Mouse (Mus musculus) frontal cortex, adult (tissue): ENCODE data around the gene Troap.

Experiments used
- ATAC-seq: cut with Nextera tagmentation; 2 replicates; pipeline ENCODE4 v1.9.2; 2017; ENCODE audit warnings: mild to moderate bottlenecking, moderate library complexity, mixed read lengths; ENCODE audit not compliant: low TSS enrichment

Gene Troap

DNA sequence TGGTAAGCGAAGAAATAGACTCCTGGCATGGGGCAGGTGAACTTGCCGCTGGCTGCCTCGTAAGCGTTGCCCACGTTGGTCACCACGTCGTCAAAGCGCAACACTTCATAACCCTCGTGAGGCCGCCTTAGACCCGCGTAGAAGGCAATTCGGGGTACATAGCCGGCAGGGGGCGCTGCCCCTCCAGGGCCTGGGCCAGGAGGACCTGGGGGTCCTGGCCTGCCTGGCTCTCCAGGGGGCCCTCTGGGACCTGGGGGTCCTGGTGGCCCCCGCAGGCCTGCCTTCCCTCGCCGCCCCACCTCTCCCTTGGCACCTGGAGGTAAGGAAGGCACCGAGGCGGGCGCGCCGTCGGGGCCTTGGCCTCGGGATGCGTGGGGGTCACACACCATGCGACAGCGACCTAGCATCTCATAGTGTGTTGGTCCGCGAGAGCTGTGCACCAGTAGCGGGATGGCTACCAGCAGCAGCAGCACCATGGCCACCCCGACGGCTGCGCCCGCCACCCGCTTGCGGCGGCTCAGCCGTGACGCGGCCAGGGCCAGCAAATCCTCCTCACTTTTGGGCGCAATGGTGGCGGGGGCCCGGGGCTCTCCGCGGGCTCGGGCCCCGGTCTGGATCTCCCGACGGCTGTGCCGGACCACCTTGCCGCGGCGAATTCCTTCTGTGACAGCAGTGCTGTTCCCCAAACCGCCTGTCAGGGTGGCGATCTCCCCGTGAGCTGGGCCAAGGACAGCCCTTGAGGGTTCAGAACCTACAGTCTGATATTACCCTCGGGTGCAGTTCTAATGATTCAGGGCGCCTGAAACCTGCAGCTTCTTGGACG, 13.1 kb downstream of the Troap start, which contains the start of gene C1ql4:
Gene C1ql4, minus strand, starts transcription at position 565 of the 823 bp plus-strand sequence.
- ATAC-seq, result no peak

- ATAC-seq, result peak; percentile 70
These were observed 13.9 kb downstream of the Troap start for GRCm38 (mm10) chr15:99088292-99088691.

- ATAC-seq, result no peak
These were observed 14.7 kb downstream of the Troap start for GRCm38 (mm10) chr15:99089069-99089468.

DNA sequence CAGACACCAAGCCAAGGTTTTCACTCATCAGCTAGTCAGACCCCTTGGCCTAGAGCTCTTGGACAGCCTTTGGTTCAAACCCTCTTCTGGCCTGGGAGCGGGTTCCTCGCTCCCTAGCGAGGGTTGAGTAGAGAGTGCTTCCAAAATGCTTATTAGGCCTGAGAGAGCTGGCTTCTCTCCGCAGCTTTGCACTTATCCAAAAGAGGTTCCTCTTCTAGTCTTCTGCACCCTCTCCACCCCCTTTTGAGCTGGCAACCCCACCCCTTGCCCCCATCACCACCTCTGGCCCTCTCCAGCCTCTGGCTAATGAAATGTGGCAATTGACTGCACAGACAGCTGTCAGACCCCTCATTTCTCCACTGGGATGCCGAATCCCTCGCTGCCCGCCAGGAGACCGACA, 18.5 kb downstream of the Troap start, which contains the start of gene Dnajc22:
Gene Dnajc22, plus strand, starts transcription at position 301 of the 400 bp plus-strand sequence.
- no peak for ATAC-seq

DNA sequence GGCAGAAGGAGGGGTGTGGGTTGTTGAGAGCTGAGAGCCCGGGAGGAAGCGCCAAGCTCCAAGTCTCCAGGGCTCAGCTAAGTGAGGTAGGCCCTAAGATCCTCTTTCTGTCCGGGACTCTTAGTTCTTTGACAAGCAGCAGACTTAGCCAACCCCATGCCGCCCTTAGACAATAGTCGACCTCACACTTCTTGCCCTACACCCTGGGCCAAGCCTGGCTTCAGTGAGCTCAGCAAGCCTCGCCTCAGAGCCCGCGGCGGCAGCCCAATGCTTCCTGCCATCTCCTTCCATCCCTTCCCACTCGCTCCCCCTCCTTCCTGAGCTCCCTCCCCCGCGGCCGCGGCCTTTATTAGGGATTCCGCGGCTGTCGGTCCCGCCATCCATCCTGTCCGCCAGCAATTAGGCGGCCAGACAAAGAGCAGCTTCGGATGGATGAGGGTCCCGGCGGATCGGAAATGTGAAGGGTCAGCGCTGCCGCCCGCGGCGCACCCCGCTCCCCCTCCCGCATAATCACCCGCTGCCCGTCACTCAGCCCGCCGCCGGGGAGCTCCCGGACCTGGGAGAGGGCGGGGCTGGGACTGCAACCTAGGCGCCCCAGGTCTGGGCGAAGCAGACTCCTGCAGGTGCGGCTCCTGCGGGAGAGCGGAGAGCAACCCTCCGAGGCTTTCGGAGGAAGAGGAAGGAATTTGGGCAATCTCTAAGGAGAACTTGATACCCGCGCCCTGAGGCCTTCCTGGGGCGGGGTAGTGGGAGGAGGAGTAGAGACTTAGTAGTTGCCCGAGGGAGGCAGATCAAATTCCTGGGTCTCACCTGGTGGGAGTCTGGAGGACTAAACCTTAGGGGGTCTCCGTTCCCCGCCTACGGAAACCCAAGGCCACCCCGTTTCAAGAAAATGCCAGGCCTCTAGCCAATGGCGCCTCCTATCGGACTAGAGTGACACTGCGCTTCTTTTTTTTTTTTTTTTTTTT, 19.2 kb downstream of the Troap start:
- ATAC-seq, result no peak

DNA sequence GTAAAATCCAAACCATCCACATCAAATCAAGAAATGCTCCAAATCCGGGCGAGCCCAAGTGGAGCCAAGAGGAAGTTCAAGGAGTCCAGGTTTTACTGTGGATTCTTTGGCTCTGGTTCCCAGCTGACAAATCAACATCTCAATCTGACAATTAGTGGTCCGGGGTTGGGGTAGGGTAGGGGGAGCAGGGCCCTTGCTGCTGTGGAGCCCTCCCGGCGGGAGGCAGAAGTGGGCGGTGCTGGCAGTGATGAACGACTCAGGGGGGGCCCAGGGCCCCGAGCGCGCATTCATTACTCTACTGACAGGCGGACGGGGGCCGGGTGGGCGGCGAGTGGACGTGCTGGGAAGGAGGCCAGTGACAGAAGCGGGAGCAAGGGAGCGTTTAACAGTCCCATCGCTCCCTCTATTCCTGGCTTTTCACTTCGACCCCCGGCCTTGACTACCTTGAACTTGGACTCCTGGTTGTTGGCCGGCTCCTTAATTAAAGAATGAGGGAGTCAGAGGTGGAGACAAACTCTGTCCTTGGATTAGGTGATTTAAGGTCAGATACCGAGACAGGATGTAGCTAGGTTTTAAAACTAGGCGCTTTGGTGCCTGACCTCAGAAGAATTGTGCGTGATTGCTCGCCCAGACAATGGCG, 20.4 kb downstream of the Troap start:
- no peak for ATAC-seq

DNA sequence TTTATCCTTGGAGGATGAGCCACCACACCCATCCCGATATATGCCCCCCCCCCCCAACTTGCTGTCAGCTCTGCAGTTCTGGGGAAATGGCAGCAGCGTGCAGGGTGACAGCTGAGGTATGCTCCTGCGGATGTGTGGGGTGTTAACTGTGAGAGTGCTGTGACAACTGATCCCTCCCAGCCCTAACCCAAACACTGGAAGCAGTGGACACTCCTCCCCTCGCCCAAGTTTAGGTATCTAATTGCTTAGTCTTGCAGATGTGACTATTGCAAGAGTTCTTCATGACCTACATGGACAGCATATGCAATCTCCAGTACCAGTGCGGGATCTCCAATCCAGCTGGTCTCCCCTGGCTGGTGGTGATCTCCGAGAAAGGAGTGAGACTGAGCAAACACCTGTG, 21.0 kb downstream of the Troap start:
- no peak for ATAC-seq

- ATAC-seq, result no peak
These were observed 21.9 kb downstream of the Troap start for GRCm38 (mm10) chr15:99096061-99096793.

DNA sequence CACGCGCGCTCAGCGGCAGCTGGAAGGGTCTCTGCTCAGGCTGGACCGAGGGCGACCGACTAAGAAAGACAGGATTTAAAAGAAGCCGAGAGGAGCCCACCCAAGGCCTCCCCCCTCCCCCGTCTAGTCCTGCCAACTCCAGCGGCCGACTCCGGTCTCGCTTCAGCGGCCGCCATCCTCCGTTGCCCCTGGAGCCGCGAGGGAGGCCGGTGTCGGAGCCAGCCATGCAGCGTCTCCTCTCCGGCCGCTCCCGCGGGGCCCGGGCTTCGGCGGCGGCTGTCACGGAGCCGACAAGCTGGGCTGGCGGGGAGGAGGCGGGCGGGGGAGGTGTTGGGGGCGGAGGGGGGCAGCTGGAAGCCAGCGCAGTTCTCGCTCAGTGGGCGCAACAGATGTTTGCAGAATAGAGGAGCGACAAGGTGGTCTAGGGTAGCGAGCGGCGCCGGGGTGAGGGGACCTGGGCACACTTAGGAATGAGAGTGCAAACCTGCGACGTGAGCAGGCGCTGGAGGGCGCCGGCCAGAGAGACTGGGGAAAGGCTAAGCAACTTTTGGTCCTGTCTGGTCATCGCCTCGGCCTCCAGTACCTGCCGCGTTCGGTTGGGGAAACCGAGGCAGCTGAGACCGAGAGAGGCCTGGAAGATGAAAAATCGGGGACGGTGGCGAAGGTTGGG, 22.6 kb downstream of the Troap start:
- ATAC-seq, result no peak

DNA sequence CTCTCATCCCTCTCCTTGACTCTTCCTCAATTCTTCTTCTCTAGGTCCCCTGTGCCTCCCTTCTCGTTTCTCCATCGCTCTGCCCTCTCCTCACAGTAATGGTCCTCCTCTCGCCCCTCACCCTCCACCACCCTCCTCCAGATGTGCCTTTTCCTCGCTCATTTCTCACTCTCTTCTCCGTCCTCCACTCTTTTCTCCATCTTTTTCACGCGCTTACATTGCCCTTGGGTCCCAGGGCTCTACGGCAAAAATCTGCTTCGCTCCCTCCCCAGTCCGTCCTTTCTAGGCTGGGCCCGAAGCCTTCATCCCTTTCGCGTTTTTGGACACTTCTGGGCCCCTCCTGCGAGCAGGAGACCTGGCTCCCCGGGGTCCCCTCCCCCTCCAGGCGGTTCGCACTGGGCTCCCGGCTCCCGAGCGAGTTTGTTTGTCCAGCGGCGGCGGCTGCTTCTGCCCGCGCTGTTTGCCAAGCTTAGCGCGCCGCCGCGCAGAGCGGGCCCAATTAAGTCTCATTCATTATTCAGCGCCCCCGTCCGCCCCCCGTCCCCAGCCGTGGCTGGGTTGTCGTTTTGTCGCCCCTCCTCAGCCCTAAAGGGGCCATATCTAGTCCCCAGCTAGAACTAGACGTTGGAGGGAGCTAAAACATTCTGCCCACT, 23.6 kb downstream of the Troap start:
- no peak for ATAC-seq

DNA sequence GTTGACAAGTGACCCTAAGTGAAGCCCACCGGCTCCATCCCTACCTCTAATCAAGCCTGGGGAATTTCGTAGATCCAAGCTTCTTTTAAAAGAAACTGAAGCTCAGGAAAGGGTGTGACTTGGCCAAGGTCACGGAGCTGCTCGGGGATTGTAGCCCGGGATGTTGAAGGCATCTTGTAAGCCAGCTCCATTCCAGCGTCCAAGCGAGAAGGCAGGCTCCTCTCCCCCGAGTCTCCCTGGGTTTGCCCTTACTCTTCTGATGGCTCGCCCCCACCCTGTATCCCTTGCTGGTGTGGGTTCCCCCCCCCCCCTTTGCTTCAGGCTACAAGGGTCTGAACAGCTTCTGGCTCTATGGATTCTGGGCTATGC, 24.1 kb downstream of the Troap start:
- ATAC-seq, result no peak

DNA sequence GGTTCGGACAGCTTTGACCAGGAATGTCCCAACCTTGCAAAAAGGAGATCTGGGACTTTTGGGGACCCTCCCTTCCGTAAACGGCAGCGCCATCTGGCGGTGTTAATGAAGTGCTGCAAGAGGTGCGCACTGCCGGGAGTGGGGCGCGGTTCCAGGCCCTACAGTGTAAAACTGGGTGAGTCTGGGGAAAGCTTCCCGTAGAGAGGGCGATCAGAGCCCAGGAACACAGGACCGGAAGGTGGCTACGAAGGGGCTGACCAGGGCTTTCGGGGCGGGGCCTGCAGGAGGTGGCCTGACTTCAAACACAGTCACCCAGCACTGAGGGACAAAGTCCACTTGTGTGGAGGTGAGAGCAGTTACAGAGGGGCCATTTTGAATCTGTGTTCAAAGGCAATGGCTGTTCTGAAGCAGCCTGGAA, 24.8 kb downstream of the Troap start:
- ATAC-seq, result no peak; the same call in 1 of the 2 replicates

- no peak for ATAC-seq
These were observed 25.6 kb downstream of the Troap start for GRCm38 (mm10) chr15:99099984-99100383.

DNA sequence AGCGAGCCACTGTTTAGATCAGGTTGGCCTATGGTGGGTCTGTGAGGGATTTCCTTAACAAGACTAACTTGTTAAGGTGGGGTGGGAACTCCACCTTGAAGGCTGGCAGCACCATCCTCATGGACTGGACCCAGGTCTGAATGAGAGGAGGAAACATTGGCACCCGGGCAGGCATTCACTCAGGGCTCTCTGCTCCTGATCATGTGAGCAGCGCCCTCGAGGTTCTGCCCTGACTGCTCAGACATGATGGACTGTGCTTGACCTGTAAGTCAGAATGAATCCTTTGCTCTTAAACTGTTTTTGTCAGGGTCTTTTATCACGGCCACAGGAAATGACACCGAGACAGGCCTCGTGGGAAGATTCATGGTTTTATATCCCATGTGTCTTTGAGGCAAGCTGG, 30.9 kb downstream of the Troap start:
- no peak for ATAC-seq

- no peak for ATAC-seq
These were observed 33.5 kb downstream of the Troap start for GRCm38 (mm10) chr15:99107866-99108265.

DNA sequence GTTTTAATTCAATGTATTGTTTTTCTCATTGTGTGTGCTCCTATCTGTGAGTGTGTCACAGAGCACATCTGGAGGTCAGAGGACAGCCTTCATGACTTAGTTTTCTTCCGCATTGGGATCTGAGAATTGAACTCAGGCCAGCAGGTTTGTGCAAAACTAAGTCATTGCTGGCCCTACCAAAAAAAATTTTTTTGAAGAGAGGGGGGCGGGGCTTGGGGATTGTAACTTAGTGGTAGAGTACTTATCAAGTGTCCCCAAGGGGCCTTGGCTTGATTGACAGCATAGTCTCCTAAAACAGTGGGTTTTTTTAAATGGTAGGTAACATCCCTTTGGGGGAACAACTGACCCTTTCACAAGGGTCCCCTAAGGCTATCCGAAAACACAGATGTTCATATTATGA, 36.8 kb downstream of the Troap start:
- ATAC-seq, result no peak

- ATAC-seq, result no peak
These were observed 37.4 kb downstream of the Troap start for GRCm38 (mm10) chr15:99111809-99112208.

DNA sequence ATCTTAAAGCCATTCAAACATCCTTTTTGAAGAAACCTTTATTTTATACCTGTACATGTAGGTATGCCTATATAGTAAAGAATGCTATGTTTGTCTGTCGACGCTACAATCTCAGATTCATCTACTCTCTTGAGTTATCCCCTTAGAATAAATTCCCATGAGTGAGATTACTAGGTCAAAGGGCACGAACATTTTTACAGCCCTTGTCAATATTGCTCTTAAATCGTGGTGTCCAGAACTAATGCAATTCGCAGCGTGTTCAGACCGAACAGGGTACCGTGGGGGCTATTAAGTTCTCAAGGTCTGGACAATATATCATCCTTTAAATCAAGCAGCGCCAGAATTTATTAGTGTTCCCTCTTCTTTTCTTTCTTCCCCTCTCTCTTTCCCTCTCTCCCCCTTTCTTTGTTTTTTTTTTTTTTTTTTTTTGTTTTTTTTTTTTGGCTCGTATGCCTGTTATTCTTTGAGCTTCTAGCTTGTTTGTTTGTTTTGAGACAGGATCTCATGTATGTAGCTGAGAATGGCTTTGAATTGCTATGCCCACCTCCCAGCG, 38.5 kb downstream of the Troap start:
- ATAC-seq, result no peak

- no peak for ATAC-seq
These were observed 39.1 kb downstream of the Troap start for GRCm38 (mm10) chr15:99113396-99113975.
